Mouse (Mus musculus) lung, adult 2 months (tissue): ENCODE data around the gene Pitpnm1.

Experiments
- CTCF ChIP-seq: fragments of 200-500 bp; IDR thresholded peaks from 2 replicates; pipeline ENCODE4 v1.5.1; 2011; ENCODE audit warnings: mild to moderate bottlenecking, low read length, control low read depth; ENCODE audit not compliant: insufficient read depth
- POLR2A ChIP-seq: fragments of 200-500 bp; IDR thresholded peaks from 2 replicates; pipeline ENCODE4 v1.6.1; 2011; ENCODE audit warnings: low read depth, mild to moderate bottlenecking, control low read depth, low read length, borderline replicate concordance; ENCODE audit errors: extremely low read depth

DNA sequence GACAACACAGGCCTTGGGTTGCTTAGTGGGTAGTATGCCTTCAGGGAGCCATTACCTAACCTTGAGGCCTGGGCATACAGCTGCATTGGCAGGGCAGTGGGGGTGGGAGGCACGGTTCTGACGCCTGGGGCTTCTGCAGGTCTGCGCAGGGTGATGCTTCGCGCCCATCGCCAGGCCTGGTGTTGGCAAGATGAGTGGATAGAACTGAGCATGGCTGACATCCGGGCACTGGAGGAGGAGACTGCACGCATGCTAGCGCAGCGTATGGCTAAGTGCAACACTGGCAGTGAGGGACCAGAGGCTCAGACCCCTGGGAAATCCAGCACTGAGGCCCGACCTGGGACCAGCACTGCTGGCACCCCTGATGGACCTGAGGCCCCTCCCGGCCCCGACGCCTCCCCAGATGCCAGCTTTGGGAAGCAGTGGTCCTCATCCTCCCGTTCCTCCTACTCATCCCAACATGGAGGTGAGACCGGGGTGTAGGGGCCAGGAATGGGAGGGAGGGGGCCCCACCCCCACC, 4.9 kb downstream of the Pitpnm1 start:
- TF ChIP-seq POLR2A (no peak), CTCF (no peak)
